Mouse (Mus musculus): Measurements from ENCODE around the gene Col6a6. TPM values are rescaled to one million over a fixed set of nuclear protein-coding genes. Genes with fewer than 3 reads are reported as not detected.

Gene Col6a6
- polyA plus RNA-seq, 1 experiment, result 0.13 TPM

- 83% methylated on average over 11 of the region's 11 CpGs for WGBS
- Histone ChIP-seq H3K4me3 (ENCODE audit: extremely low read depth, insufficient read depth, insufficient read length) (no peak overlapping the region), H3K36me3 (ENCODE audit: control insufficient read depth, insufficient read depth, low read length) (no peaks in the 10 kb centered on the region), H3K4me1 (ENCODE audit: control insufficient read depth, insufficient read depth, insufficient read length) (no peaks in the 10 kb centered on the region), H3K27ac (ENCODE audit: insufficient read depth, low read length) (no peak overlapping the region), H3K27me3 (ENCODE audit: control insufficient read depth, insufficient read depth, low read length) (no peaks in the 10 kb centered on the region)
- no peak for TF ChIP-seq CTCF (IDR thresholded peaks at IDR 0.05; ENCODE audit: extremely low read depth, insufficient read depth, insufficient read length, insufficient replicate concordance)
- DNase-seq (ENCODE audit: low read depth in 1 of 2, low spot score in 2 of 2), result no peak
Observed at GRCm38 (mm10) chr9:105787800-105788199, 40.2 kb downstream of the Col6a6 start.

GRCm38 (mm10) chr9:105784026-105784425 lies 43.9 kb downstream of the Col6a6 start:
- Histone ChIP-seq H3K27ac (ENCODE audit: insufficient read depth, low read length) (no peak overlapping the region), H3K27me3 (ENCODE audit: control insufficient read depth, insufficient read depth, low read length) (no peaks in the 10 kb centered on the region), H3K36me3 (ENCODE audit: control insufficient read depth, insufficient read depth, low read length) (no peaks in the 10 kb centered on the region), H3K4me1 (ENCODE audit: control insufficient read depth, insufficient read depth, insufficient read length) (no peaks in the 10 kb centered on the region), H3K4me3 (ENCODE audit: extremely low read depth, insufficient read depth, insufficient read length) (no peak overlapping the region)
- TF ChIP-seq POLR2A (IDR thresholded peaks at IDR 0.05; ENCODE audit: low read depth, low read length) (no peak), CTCF (IDR thresholded peaks at IDR 0.05; ENCODE audit: extremely low read depth, insufficient read depth, insufficient read length, insufficient replicate concordance) (no peak)
- WGBS, result 86% methylated on average over 4 of the region's 4 CpGs
- no peak for DNase-seq (ENCODE audit: low read depth in 1 of 2, low spot score in 2 of 2)

GRCm38 (mm10) chr9:105780696-105781095 lies 47.3 kb downstream of the Col6a6 start:
- H3K4me3 ChIP-seq (ENCODE audit: extremely low read depth, insufficient read depth, insufficient read length), result no peak overlapping the region
- WGBS, result 93% methylated on average over 15 of the region's 15 CpGs
- no peak for DNase-seq (ENCODE audit: low read depth in 1 of 2, low spot score in 2 of 2)
- no peak overlapping the region for H3K27ac ChIP-seq (ENCODE audit: insufficient read depth, low read length)
- no peaks in the 10 kb centered on the region for H3K36me3 ChIP-seq (ENCODE audit: control insufficient read depth, insufficient read depth, low read length)
- H3K4me1 ChIP-seq (ENCODE audit: control insufficient read depth, insufficient read depth, insufficient read length), result no peaks in the 10 kb centered on the region
- TF ChIP-seq POLR2A (IDR thresholded peaks at IDR 0.05; ENCODE audit: low read depth, low read length) (no peak), CTCF (IDR thresholded peaks at IDR 0.05; ENCODE audit: extremely low read depth, insufficient read depth, insufficient read length, insufficient replicate concordance) (no peak)
- no peaks in the 10 kb centered on the region for H3K27me3 ChIP-seq (ENCODE audit: control insufficient read depth, insufficient read depth, low read length)

GRCm38 (mm10) chr9:105778741-105779140 lies 49.2 kb downstream of the Col6a6 start:
- Histone ChIP-seq H3K4me1 (ENCODE audit: control insufficient read depth, insufficient read depth, insufficient read length) (no peaks in the 10 kb centered on the region), H3K4me3 (ENCODE audit: extremely low read depth, insufficient read depth, insufficient read length) (no peak overlapping the region), H3K36me3 (ENCODE audit: control insufficient read depth, insufficient read depth, low read length) (no peaks in the 10 kb centered on the region), H3K27ac (ENCODE audit: insufficient read depth, low read length) (no peak overlapping the region), H3K27me3 (ENCODE audit: control insufficient read depth, insufficient read depth, low read length) (no peaks in the 10 kb centered on the region)
- DNase-seq (ENCODE audit: low read depth in 1 of 2, low spot score in 2 of 2), result no peak
- 87% methylated on average over 6 of the region's 6 CpGs for WGBS
- TF ChIP-seq CTCF (IDR thresholded peaks at IDR 0.05; ENCODE audit: extremely low read depth, insufficient read depth, insufficient read length, insufficient replicate concordance), result no peak
- TF ChIP-seq POLR2A (IDR thresholded peaks at IDR 0.05; ENCODE audit: low read depth, low read length), result no peak

- Histone ChIP-seq H3K27ac (ENCODE audit: insufficient read depth, low read length) (no peak overlapping the region), H3K4me3 (ENCODE audit: extremely low read depth, insufficient read depth, insufficient read length) (no peak overlapping the region), H3K4me1 (ENCODE audit: control insufficient read depth, insufficient read depth, insufficient read length) (no peaks in the 10 kb centered on the region), H3K36me3 (ENCODE audit: control insufficient read depth, insufficient read depth, low read length) (no peaks in the 10 kb centered on the region), H3K27me3 (ENCODE audit: control insufficient read depth, insufficient read depth, low read length) (no peaks in the 10 kb centered on the region)
- WGBS, result 84% methylated on average over 7 of the region's 7 CpGs
- TF ChIP-seq CTCF (IDR thresholded peaks at IDR 0.05; ENCODE audit: extremely low read depth, insufficient read depth, insufficient read length, insufficient replicate concordance), result no peak
- TF ChIP-seq POLR2A (IDR thresholded peaks at IDR 0.05; ENCODE audit: low read depth, low read length), result no peak
- no peak for DNase-seq (ENCODE audit: low read depth in 1 of 2, low spot score in 2 of 2)
Observed at GRCm38 (mm10) chr9:105774878-105775277, 53.1 kb downstream of the Col6a6 start.

- H3K36me3 ChIP-seq (ENCODE audit: control insufficient read depth, insufficient read depth, low read length), result no peaks in the 10 kb centered on the region
- no peak overlapping the region for H3K4me3 ChIP-seq (ENCODE audit: extremely low read depth, insufficient read depth, insufficient read length)
- no peaks in the 10 kb centered on the region for H3K27me3 ChIP-seq (ENCODE audit: control insufficient read depth, insufficient read depth, low read length)
- H3K4me1 ChIP-seq (ENCODE audit: control insufficient read depth, insufficient read depth, insufficient read length), result no peaks in the 10 kb centered on the region
- no peak for DNase-seq (ENCODE audit: low read depth in 1 of 2, low spot score in 2 of 2)
- H3K27ac ChIP-seq (ENCODE audit: insufficient read depth, low read length), result no peak overlapping the region
- 88% methylated on average over 19 of the region's 19 CpGs for WGBS
- TF ChIP-seq POLR2A (IDR thresholded peaks at IDR 0.05; ENCODE audit: low read depth, low read length) (no peak), CTCF (IDR thresholded peaks at IDR 0.05; ENCODE audit: extremely low read depth, insufficient read depth, insufficient read length, insufficient replicate concordance) (no peak)
Observed at GRCm38 (mm10) chr9:105774321-105774720, 53.6 kb downstream of the Col6a6 start.

GRCm38 (mm10) chr9:105771380-105771779 lies 56.6 kb downstream of the Col6a6 start:
- Histone ChIP-seq H3K4me1 (ENCODE audit: control insufficient read depth, insufficient read depth, insufficient read length) (no peaks in the 10 kb centered on the region), H3K27me3 (ENCODE audit: control insufficient read depth, insufficient read depth, low read length) (no peaks in the 10 kb centered on the region), H3K27ac (ENCODE audit: insufficient read depth, low read length) (no peak overlapping the region), H3K4me3 (ENCODE audit: extremely low read depth, insufficient read depth, insufficient read length) (no peak overlapping the region), H3K36me3 (ENCODE audit: control insufficient read depth, insufficient read depth, low read length) (no peaks in the 10 kb centered on the region)
- TF ChIP-seq CTCF (IDR thresholded peaks at IDR 0.05; ENCODE audit: extremely low read depth, insufficient read depth, insufficient read length, insufficient replicate concordance) (no peak), POLR2A (IDR thresholded peaks at IDR 0.05; ENCODE audit: low read depth, low read length) (no peak)
- DNase-seq (ENCODE audit: low read depth in 1 of 2, low spot score in 2 of 2), result no peak
- WGBS, result 53% methylated on average over 3 of the region's 3 CpGs
